Mouse (Mus musculus) liver, embryonic 14.5 days (tissue): ENCODE data around the gene Actr6. TPM values are rescaled to one million over a fixed set of nuclear protein-coding genes. Genes with fewer than 3 reads are reported as not detected.

ENCODE experiments used
- ATAC-seq: fragments of 200-750 bp; cut with Nextera tagmentation; 2 replicates; pipeline ENCODE4 v1.8.0; 2017; ENCODE audit warnings: moderate number of reproducible peaks, mild to moderate bottlenecking, moderate library complexity; ENCODE audit not compliant: insufficient read depth
- DNase-seq, 3 experiments: peaks; one replicate each; pipeline ENCODE4 v3.0.0-alpha.2; 2012 to 2013; ENCODE audit warnings: low read depth in 3 of 3, low spot score in 3 of 3
- H3K27ac ChIP-seq: fragments of 300-500 bp; sonication (generic); 2 replicates; pipeline ENCODE4 v1.5.1; 2014; ENCODE audit warnings: moderate library complexity, mild to moderate bottlenecking, control low read depth, inconsistent platforms
- H3K27me3 ChIP-seq: fragments of 300-500 bp; sonication (generic); 2 replicates; pipeline ENCODE4 v1.6.1; 2014; ENCODE audit warnings: mild to moderate bottlenecking, low read length, moderate library complexity; ENCODE audit not compliant: control insufficient read depth, insufficient read depth
- H3K36me3 ChIP-seq: fragments of 300-500 bp; sonication (generic); replicated peaks from 2 replicates; pipeline ENCODE4 v1.6.1; 2014; ENCODE audit warnings: low read depth; ENCODE audit not compliant: control insufficient read depth, insufficient read depth
- H3K4me1 ChIP-seq, 2 experiments: fragments of 200-500 bp in 1 of 2; fragments of 300-500 bp in 1 of 2; sonication (generic) in 1 of 2; replicated peaks; 2 replicates each; pipeline ENCODE4 v1.6.1; 2012 to 2014; ENCODE audit warnings: antibody characterized with exemption in 1 of 2, inconsistent platforms in 1 of 2, low read length in 1 of 2; ENCODE audit not compliant: control insufficient read depth in 2 of 2, insufficient read depth in 2 of 2
- H3K4me2 ChIP-seq: fragments of 300-500 bp; sonication (generic); 2 replicates; pipeline ENCODE4 v1.6.1; 2014; ENCODE audit warnings: low read depth, mild to moderate bottlenecking, control low read depth, moderate library complexity
- H3K4me3 ChIP-seq, 2 experiments: fragments of 200-500 bp in 1 of 2; fragments of 300-500 bp in 1 of 2; sonication (generic) in 1 of 2; 2 replicates each; pipeline ENCODE4 v1.5.1; 2012 to 2014; ENCODE audit warnings: low read depth in 2 of 2, low read length in 2 of 2, mild to moderate bottlenecking in 2 of 2, control low read depth in 1 of 2, inconsistent platforms in 1 of 2, moderate library complexity in 1 of 2; ENCODE audit not compliant: insufficient read depth in 1 of 2
- H3K9ac ChIP-seq: fragments of 300-500 bp; sonication (generic); replicated peaks from 2 replicates; pipeline ENCODE4 v1.6.1; 2014; ENCODE audit warnings: mild to moderate bottlenecking, control low read depth, moderate library complexity
- H3K9me3 ChIP-seq: fragments of 300-500 bp; sonication (generic); 2 replicates; pipeline ENCODE4 v1.6.1; 2016; ENCODE audit warnings: low read length, mixed read lengths; ENCODE audit not compliant: control insufficient read depth
- CTCF ChIP-seq: IDR thresholded peaks from 2 replicates; pipeline ENCODE4 v1.5.1; 2016; ENCODE audit warnings: antibody characterized with exemption, low read depth, control low read depth
- EP300 ChIP-seq: IDR thresholded peaks from 2 replicates; pipeline ENCODE4 v1.6.1; 2016; ENCODE audit warnings: antibody characterized with exemption, low read depth
- WGBS: fragments of 180-500 bp; shearing (Covaris S2); extraction: QIAGEN DNeasy Blood & Tissue Kit; methylation state at CpG from one replicate; pipeline ENCODE4 v1.1.7; 2014; ENCODE audit not compliant: insufficient replicate concordance; 5-methylcytosine and 5-hydroxymethylcytosine counted together
- polyA plus RNA-seq, 2 experiments: library from polyadenylated mRNA; depleted of rRNA in 1 of 2; stranded (reverse) in 1 of 2; unstranded in 1 of 2; fragments of >200 nt; fragmentation: Nextera tagmentation in 1 of 2; extraction: Ambion mirVana in 1 of 2; gene quantifications; 2 replicates each; pipeline versions ENCODE4 v1.2.1 to v1.2.3; 2012 to 2014

The Actr6 gene
- polyA plus RNA-seq, 2 experiments = 6.3 to 19.2 TPM

DNA sequence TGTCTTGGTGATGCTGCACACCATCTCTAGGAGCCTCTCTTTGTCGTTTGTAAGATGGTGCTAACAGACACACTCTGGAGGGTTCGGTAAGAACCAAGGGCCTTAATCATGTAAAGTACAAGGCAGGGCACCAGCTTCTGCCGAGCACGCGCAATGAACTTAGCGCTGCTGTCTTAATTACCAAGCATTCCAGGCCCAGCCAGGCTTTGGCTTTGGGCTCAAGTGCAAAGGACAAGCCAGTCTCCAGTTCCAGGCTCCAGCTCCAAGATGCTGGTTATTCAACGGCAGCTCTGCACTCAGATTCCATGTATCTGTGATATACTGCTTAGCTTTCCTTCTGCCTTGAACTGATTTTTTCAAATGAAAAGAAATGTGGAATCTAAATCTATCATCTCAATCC lies 64.5 kb downstream of the Actr6 start:
- Histone ChIP-seq H3K27ac (no peak overlapping the region), H3K27me3 (no peaks in the 10 kb centered on the region), H3K9ac (no peak overlapping the region), H3K9me3 (no peaks in the 10 kb centered on the region), H3K4me2 (no peak overlapping the region), H3K4me3 (no peak overlapping the region), H3K4me1 (no peaks in the 10 kb centered on the region), H3K36me3 (no peaks in the 10 kb centered on the region)
- DNase-seq (no peak), ATAC-seq (no peak)
- 86% methylated on average over 7 of the region's 7 CpGs for WGBS
- TF ChIP-seq CTCF = no peak
- no peak for TF ChIP-seq EP300

DNA sequence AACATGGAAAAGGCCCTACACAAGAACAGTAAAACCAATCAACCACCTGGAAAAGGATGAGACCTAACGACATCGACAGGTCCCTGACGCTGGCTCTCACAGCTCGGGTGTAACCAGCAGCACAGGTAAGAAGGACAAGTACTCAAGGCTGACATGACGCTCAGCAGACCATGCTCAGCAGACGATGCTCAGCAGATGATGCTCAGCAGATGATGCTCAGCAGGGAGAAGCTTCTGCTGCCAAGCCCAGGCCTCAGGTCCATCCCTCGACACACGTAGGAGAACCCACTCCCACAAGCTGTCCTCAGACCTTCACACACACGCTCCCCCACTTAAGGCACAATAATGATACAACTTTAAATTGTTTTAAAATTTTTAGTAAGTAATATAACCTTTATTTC lies 66.4 kb downstream of the Actr6 start:
- no peak overlapping the region for H3K4me2 ChIP-seq
- H3K27ac ChIP-seq = no peak overlapping the region
- no peak for DNase-seq
- H3K9me3 ChIP-seq = no peaks in the 10 kb centered on the region
- H3K4me1 ChIP-seq = no peaks in the 10 kb centered on the region
- WGBS = 86% methylated on average over 9 of the region's 9 CpGs
- ATAC-seq = no peak
- no peaks in the 10 kb centered on the region for H3K27me3 ChIP-seq
- no peak overlapping the region for H3K9ac ChIP-seq
- H3K4me3 ChIP-seq = no peak overlapping the region
- no peak for TF ChIP-seq CTCF
- TF ChIP-seq EP300 = no peak
- no peaks in the 10 kb centered on the region; the same call in none of the 2 replicates for H3K36me3 ChIP-seq

DNA sequence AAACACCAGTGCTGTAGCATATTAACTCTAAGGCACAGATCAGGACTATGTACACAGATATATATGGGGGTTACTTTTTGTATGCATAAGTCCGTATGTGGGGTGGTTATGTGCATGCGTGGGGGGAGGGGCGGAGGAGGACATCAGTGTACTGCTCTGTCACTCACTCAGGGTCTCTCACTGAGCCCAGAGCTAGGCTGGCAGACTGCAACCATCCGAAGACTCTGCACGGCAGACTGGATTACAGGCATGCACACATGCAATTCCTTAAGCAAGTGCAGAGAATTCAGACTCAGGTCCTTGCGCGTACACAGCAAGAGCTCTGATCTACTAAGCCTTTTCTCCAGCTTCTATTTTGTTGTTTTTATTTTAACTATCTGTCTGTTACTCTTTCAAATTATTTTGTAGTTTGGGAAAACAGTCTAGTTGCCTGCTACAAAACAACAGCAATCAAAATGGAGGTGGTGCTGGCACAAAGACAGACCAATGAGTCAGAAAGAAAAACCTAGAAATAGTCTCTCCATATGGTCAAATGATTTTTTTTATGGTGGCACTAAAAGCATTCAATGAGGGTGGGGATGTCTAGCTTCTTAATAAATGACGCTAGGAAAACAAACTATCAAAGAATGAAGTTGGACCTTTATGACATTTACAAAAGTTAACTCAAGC lies 67.0 kb downstream of the Actr6 start:
- TF ChIP-seq CTCF = no peak
- TF ChIP-seq EP300 = no peak
- Histone ChIP-seq H3K27me3 (no peaks in the 10 kb centered on the region), H3K9me3 (no peaks in the 10 kb centered on the region), H3K27ac (no peak overlapping the region), H3K9ac (no peak overlapping the region), H3K4me3 (no peak overlapping the region), H3K4me1 (no peaks in the 10 kb centered on the region), H3K4me2 (no peak overlapping the region), H3K36me3 (no peaks in the 10 kb centered on the region; the same call in none of the 2 replicates)
- DNase-seq (no peak), ATAC-seq (no peak)
- WGBS = 83% methylated on average over 8 of the region's 8 CpGs

Other genes starting within 250 kb of the Actr6 start
- 1.9 and 2.9 TPM in 2 replicates for gene Nr1h4, start 198.7 kb downstream of the Actr6 start, polyA plus RNA-seq (2012; rRNA removed)
- 3.3 and 3.9 TPM in 2 replicates for gene Nr1h4, start 198.7 kb downstream of the Actr6 start, polyA plus RNA-seq (2014; fragmentation: Nextera tagmentation; extraction: Ambion mirVana)
- 0.02 and 0.04 TPM in 2 replicates for gene Slc17a8, start 111.0 kb downstream of the Actr6 start, polyA plus RNA-seq (2012; rRNA removed)
- not detected in 2 replicates for gene Slc17a8, start 111.0 kb downstream of the Actr6 start, polyA plus RNA-seq (2014; fragmentation: Nextera tagmentation; extraction: Ambion mirVana)
- gene Scyl2, start 46.0 kb downstream of the Actr6 start, polyA plus RNA-seq (2012; rRNA removed) = 8.6 and 10.2 TPM in 2 replicates
- gene Scyl2, start 46.0 kb downstream of the Actr6 start, polyA plus RNA-seq (2014; fragmentation: Nextera tagmentation; extraction: Ambion mirVana) = 6.8 and 6.9 TPM in 2 replicates
- 5.7 and 9.6 TPM in 2 replicates for gene Uhrf1bp1l, start 12.7 kb upstream of the Actr6 start, polyA plus RNA-seq (2012; rRNA removed)
- 9.4 and 9.6 TPM in 2 replicates for gene Uhrf1bp1l, start 12.7 kb upstream of the Actr6 start, polyA plus RNA-seq (2014; fragmentation: Nextera tagmentation; extraction: Ambion mirVana)
- gene Anks1b, start 141.2 kb upstream of the Actr6 start, polyA plus RNA-seq (2012; rRNA removed) = 0.13 TPM in 1 of 2 replicates, not detected in the other
- gene Anks1b, start 141.2 kb upstream of the Actr6 start, polyA plus RNA-seq (2014; fragmentation: Nextera tagmentation; extraction: Ambion mirVana) = not detected in 2 replicates